Mouse (Mus musculus) small intestine, adult 2 months (tissue): ENCODE data around the gene Ccn2. TPM values are rescaled to one million over a fixed set of nuclear protein-coding genes. Genes with fewer than 3 reads are reported as not detected.
A peak's percentile ranks its signal among the peaks of the same experiment; 100 is the strongest.

Experiments
- H3K27ac ChIP-seq: fragments of 200-500 bp; 2 replicates; pipeline ENCODE4 v1.5.1; 2012; ENCODE audit warnings: low read depth, low read length, control low read depth, inconsistent platforms; ENCODE audit not compliant: insufficient read depth
- H3K27me3 ChIP-seq: fragments of 200-500 bp; 2 replicates; pipeline ENCODE4 v1.6.1; 2012; ENCODE audit warnings: mild to moderate bottlenecking, moderate library complexity, low read length, inconsistent platforms; ENCODE audit not compliant: control insufficient read depth, insufficient read depth
- H3K36me3 ChIP-seq: fragments of 200-500 bp; 2 replicates; pipeline ENCODE4 v1.6.1; 2012; ENCODE audit warnings: mild to moderate bottlenecking, low read length, control low read depth, inconsistent platforms; ENCODE audit not compliant: control insufficient read depth, insufficient read depth
- H3K4me1 ChIP-seq: fragments of 200-500 bp; 2 replicates; pipeline ENCODE4 v1.6.1; 2012; ENCODE audit warnings: low read length, inconsistent platforms, mixed read lengths; ENCODE audit not compliant: control insufficient read depth, insufficient read depth, insufficient read length
- H3K4me3 ChIP-seq: fragments of 200-500 bp; 2 replicates; pipeline ENCODE4 v1.5.1; 2012; ENCODE audit warnings: low read depth, mild to moderate bottlenecking, control low read depth, inconsistent platforms, low read length, moderate library complexity
- CTCF ChIP-seq: fragments of 200-500 bp; IDR thresholded peaks from 2 replicates; pipeline ENCODE4 v1.5.1; 2012; ENCODE audit warnings: low read depth, mild to moderate bottlenecking, control low read depth, inconsistent platforms, low read length, moderate library complexity, mixed read lengths; ENCODE audit not compliant: insufficient replicate concordance, insufficient read length; ENCODE audit errors: extremely low read depth
- POLR2A ChIP-seq: fragments of 200-500 bp; IDR thresholded peaks from 2 replicates; pipeline ENCODE4 v1.6.1; 2012; ENCODE audit warnings: low read depth, mild to moderate bottlenecking, control low read depth, inconsistent platforms, low read length, moderate library complexity
- WGBS: fragments of 180-500 bp; shearing (Covaris S2); methylation state at CpG from one replicate; pipeline ENCODE4 v1.1.7; 2018; 5-methylcytosine and 5-hydroxymethylcytosine counted together
- polyA plus RNA-seq: library from polyadenylated mRNA; depleted of rRNA; stranded (reverse); fragments of >200 nt; gene quantifications from 2 replicates; pipeline ENCODE4 v1.2.3, GENCODE M21; 2012

The Ccn2 gene
- polyA plus RNA-seq, 1 experiment = 19.5 TPM

- Histone ChIP-seq H3K27me3 (no peaks in the 10 kb centered on the region), H3K27ac (no peak overlapping the region), H3K4me1 (no peaks in the 10 kb centered on the region), H3K36me3 (no peaks in the 10 kb centered on the region), H3K4me3 (no peak overlapping the region)
- TF ChIP-seq POLR2A (no peak), CTCF (peak; percentile 95; the same call in 1 of the 2 replicates)
- 14% methylated on average over 9 of the region's 9 CpGs for WGBS
Observed at GRCm38 (mm10) chr10:24621572-24621971, 26.3 kb downstream of the Ccn2 start.

GRCm38 (mm10) chr10:24622586-24622985, 27.3 kb downstream of the Ccn2 start:
- no peaks in the 10 kb centered on the region for H3K27me3 ChIP-seq
- WGBS = 28% methylated on average over 7 of the region's 7 CpGs
- H3K27ac ChIP-seq = no peak overlapping the region
- H3K4me1 ChIP-seq = no peaks in the 10 kb centered on the region
- no peak overlapping the region for H3K4me3 ChIP-seq
- H3K36me3 ChIP-seq = no peaks in the 10 kb centered on the region
- TF ChIP-seq CTCF (peak; percentile 100), POLR2A (no peak)

GRCm38 (mm10) chr10:24625060-24625701, 29.9 kb downstream of the Ccn2 start:
- H3K27me3 ChIP-seq = no peaks in the 10 kb centered on the region
- H3K4me1 ChIP-seq = peaks cover 4% of the 10 kb centered on the region; the same call in 1 of the 2 replicates
- TF ChIP-seq POLR2A (no peak), CTCF (peak; percentile 91; the same call in 1 of the 2 replicates)
- no peak overlapping the region for H3K27ac ChIP-seq
- no peak overlapping the region for H3K4me3 ChIP-seq
- WGBS = 40% methylated on average over 24 of the region's 24 CpGs
- no peaks in the 10 kb centered on the region for H3K36me3 ChIP-seq

- TF ChIP-seq POLR2A (no peak), CTCF (no peak)
- Histone ChIP-seq H3K4me1 (peaks cover 6% of the 10 kb centered on the region; the same call in 1 of the 2 replicates), H3K36me3 (no peaks in the 10 kb centered on the region), H3K27me3 (no peaks in the 10 kb centered on the region), H3K27ac (no peak overlapping the region), H3K4me3 (no peak overlapping the region)
- 80% methylated on average over 12 of the region's 12 CpGs for WGBS
Observed at GRCm38 (mm10) chr10:24627262-24627661, 32.0 kb downstream of the Ccn2 start.

- Histone ChIP-seq H3K4me3 (no peak overlapping the region), H3K27ac (peak overlapping the region; percentile 94), H3K4me1 (peaks cover 6% of the 10 kb centered on the region; the same call in 1 of the 2 replicates), H3K36me3 (no peaks in the 10 kb centered on the region), H3K27me3 (no peaks in the 10 kb centered on the region)
- WGBS = 20% methylated on average over 9 of the region's 9 CpGs
- TF ChIP-seq CTCF (no peak), POLR2A (no peak)
Observed at GRCm38 (mm10) chr10:24628466-24628865, 33.2 kb downstream of the Ccn2 start.

- H3K27ac ChIP-seq = peak overlapping the region; percentile 94
- H3K27me3 ChIP-seq = no peaks in the 10 kb centered on the region
- TF ChIP-seq POLR2A = no peak
- no peak for TF ChIP-seq CTCF
- H3K4me1 ChIP-seq = peaks cover 6% of the 10 kb centered on the region; the same call in 1 of the 2 replicates
- 23% methylated on average over 9 of the region's 9 CpGs for whole genome bisulfite sequencing
- H3K4me3 ChIP-seq = peak overlapping the region; percentile 61
- no peaks in the 10 kb centered on the region for H3K36me3 ChIP-seq
Observed at GRCm38 (mm10) chr10:24629086-24629720, 34.0 kb downstream of the Ccn2 start.

- WGBS = 16% methylated on average over 18 of the region's 18 CpGs
- Histone ChIP-seq H3K36me3 (no peaks in the 10 kb centered on the region), H3K4me1 (peaks cover 13% of the 10 kb centered on the region), H3K27me3 (no peaks in the 10 kb centered on the region), H3K27ac (no peak overlapping the region), H3K4me3 (no peak overlapping the region)
- TF ChIP-seq POLR2A = no peak
- TF ChIP-seq CTCF = peak; percentile 93
Observed at GRCm38 (mm10) chr10:24630469-24631081, 35.3 kb downstream of the Ccn2 start.
